Mouse (Mus musculus) erythroblast, adult 5-6 weeks (primary cell): ENCODE measurements around the gene Abhd15. TPM values are rescaled to one million over a fixed set of nuclear protein-coding genes. Genes with fewer than 3 reads are reported as not detected.

Source experiments
- ATAC-seq: replicated peaks from 2 replicates; pipeline ENCODE4 v1.8.0; 2016; ENCODE audit warnings: moderate number of reproducible peaks, mild to moderate bottlenecking, moderate TSS enrichment, inconsistent platforms; ENCODE audit not compliant: poor library complexity, low FRiP score, severe bottlenecking
- total RNA-seq, 2 experiments: library from RNA; stranded (forward) in 1 of 2; stranded (reverse) in 1 of 2; fragments of 150-400 nt in 1 of 2; fragments of 200-764, 138-1000 nt in 1 of 2; gene quantifications; 2 replicates each; pipeline versions ENCODE4 v1.2.3 to v1.2.4; 2015 to 2017; ENCODE audit warnings: low replicate concordance in 2 of 2

The Abhd15 gene
- total RNA-seq (2015; ENCODE audit: low replicate concordance) (2.9 TPM in 1 of 2 replicates, not detected in the other), total RNA-seq (2017; ENCODE audit: low replicate concordance) (0.14 and 2.5 TPM in 2 replicates)

DNA sequence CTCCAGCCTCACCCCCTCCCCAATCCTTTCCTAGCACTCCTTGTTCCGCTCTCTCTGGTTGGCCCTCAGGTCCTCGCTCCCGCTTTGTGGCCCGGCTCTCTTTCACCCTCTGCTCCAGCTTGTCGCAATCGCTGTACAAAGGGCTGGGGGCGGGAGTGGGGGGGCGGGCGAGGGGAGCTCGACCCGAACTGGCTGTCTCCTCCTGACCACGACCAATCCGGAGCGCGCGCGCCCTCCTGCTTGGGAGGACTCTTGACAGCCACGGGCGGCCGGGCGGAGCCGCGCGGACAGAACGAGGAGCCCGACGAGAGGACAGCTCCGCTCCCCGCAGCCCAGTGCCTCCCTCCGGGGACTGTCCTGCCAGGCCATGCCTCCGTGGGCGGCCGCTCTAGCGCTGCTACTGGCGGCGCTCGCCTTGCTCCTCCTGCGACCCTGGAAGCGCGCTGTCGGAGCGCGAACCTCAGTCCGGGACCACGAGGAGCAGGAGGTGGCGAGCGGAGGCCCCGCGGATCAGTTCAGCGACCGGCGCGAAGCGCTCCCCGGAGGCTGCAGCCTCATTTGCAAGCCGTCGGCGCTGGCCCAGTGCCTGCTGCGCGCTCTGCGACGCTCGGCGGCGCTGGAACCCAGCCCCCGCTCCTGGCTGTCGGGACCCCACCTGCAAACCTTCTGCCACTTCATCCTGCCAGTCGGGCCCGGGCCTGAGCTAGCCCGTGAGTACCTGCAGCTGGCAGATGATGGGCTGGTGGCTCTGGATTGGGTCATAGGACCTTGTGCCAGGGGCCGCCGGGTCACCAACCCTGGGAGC lies at the start of gene Abhd15:
Abhd15 (plus strand) TSS at position 290 of the 805 bp plus-strand sequence.
- ATAC-seq = peak; percentile 2; the same call in 1 of the 2 replicates

DNA sequence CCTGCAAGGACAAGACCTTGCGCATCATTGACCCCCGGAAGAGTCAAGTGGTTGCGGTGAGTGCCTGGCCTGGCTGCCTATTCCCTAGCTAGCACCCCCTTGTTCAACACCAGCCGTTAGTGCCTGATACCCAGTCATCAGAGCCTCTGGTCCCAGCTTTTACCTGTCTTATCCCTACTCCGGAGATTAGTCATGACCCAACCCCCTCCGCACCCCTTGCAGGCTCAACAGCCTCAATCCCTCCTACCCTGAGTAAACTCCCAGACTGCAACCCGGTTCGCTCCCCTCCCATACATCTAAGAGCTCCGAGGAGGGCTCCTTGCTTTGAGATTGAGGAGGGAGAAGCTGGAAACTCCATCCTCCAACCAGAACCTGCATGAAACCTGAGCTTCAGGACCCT lies 48.4 kb upstream of the Abhd15 start:
- no peak for ATAC-seq

GRCm38 (mm10) chr11:77467157-77467556 lies 47.8 kb upstream of the Abhd15 start:
- no peak for ATAC-seq

DNA sequence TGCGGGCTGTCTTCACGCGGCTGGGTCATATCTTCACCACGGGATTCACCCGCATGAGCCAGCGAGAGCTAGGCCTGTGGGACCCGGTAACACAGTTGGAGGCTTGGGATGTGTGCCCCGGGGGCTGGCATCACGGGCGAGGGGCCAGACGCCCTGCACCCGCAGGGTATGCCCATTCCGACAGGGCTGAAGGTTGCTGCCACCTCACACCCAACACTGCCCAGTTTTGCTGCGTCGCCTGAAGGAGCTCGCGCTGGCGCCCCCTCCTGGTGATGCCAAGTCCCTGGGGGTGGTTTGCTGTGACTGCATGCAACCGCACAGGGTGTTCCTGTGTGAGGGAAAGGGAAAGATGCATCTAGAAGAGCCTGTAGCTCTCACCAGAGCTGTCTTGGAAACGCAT lies 47.1 kb upstream of the Abhd15 start:
- ATAC-seq = peak; percentile 48; the same call in 1 of the 2 replicates

DNA sequence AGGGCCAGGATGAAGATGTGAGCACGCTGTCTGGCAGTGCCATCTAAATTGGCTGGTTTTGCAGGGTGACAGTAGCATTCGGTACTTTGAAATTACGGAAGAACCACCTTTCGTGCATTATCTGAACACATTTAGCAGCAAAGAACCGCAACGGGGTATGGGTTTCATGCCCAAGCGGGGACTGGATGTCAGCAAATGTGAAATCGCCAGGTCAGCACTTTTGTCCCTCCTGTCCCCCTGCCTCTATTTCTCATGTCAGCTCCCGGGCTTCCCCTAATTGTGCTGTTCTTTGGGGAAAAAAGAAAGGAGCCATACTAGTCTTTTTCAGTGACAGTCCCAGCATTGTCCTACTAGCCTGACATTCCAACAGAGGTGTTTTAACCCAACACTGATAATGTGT lies 46.5 kb upstream of the Abhd15 start:
- ATAC-seq = no peak

- no peak for ATAC-seq
These were observed 43.5 kb upstream of the Abhd15 start for GRCm38 (mm10) chr11:77471407-77471806.

DNA sequence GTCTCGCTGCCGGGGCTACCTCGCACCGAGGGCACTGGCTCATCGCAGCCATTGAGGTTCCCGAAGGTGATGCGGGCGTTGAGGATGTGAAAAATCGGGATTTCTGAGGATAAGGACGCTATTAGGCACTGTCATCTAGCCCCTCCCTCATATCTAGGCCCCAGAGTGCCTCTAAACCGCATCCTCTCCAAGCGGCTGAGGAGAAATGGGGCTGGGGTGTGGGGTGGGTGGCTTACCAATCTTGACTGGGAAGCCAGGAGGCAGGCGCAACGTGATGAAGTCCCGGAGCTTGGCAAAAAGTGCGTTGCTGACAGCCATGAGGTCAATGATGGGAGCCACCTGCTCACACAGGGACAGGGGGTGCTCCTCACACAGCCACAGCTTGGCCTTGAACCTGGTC lies 42.1 kb upstream of the Abhd15 start:
- ATAC-seq = no peak

GRCm38 (mm10) chr11:77476216-77476615 lies 38.7 kb upstream of the Abhd15 start:
- ATAC-seq = no peak

DNA sequence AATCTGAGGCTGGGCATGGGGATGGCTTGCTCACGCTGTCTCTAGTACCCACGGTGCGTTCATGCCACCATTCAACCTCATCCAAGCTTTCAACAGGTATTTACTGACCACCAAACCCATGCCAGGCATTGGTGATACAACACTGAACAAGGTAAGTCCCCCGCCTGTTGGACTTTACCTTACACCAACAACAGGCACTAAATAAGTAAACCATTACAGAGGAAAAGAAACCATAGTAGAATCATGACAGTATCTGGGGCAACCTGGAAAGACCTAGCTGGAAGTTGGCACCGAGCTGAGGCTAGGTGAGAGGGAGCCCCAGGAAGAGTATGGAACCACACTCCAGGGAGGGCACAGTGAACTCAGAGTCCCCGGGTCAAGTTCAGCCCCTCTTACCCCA lies 38.0 kb upstream of the Abhd15 start:
- ATAC-seq = no peak

DNA sequence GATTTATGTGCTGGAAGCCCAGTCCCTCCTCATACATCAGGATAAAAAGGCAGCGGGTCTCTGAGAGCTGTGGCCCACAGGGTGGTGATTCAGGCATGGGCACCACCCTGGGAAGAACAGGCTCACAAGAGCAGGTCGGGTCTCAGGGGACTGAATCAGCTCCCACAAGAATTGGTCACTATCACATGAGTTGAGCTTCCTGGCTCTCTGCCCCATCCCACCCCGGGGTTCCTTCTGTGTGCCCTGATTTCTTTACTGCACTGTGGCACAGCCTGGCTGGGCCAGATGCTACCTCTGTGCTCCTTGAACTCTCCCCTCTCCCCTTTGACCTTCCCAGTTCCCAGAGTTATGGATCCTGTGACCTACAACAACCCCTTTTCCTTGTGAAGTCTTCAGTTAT lies 31.9 kb upstream of the Abhd15 start:
- ATAC-seq = no peak

DNA sequence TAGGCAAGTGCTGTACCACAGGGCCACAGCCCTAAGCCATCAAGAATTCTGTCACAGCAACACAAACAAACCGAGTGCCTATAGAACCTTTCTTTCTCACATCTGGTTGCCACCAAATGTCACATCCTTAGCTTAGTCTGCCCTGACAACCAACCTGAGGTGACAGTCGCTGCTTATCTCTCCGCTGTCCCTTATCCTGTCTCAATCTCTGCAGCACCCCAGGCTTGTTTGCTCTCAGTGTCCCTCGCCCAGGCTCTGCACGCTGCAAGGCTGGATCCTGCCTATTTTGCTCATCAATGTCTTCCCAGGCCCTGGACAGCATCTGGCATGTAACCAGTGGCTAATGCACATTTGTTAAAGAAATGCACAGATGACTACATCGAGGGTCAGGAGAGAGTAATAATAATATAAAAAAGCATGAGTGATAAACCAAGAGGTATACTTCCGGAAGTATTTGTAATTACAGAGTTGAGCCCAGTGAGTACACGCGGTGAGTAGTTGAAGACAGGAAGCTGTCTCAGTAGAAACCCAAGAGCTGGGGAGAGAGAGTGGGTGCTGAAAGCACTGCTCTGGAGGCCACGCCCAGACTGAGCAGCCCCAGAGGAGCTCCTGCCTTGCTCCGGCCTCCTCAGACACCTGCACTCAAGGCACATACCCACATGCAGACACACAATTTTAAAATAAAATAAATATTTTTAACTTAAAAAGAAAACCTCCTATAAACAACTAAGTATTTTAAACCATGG lies 31.2 kb upstream of the Abhd15 start:
- no peak for ATAC-seq

DNA sequence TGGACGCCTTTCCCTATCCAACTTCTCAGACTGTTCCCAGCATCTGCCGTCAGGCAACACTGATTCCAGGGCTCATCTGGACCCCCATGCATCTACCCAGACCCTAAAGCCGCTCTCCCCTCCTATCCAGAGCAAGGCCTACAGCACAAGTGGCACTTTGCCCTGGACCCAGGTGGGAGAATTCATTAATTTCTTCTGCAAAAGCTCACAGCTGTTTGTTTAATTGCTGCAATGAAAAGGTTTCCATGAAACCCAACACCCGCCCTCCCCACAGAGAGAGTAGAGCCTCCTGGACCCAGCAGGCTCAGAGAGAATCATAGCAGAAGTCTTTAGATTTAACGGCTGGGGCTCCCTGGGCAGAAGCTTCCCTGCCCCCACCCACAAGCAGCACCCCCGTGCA lies 29.7 kb upstream of the Abhd15 start:
- no peak for ATAC-seq

DNA sequence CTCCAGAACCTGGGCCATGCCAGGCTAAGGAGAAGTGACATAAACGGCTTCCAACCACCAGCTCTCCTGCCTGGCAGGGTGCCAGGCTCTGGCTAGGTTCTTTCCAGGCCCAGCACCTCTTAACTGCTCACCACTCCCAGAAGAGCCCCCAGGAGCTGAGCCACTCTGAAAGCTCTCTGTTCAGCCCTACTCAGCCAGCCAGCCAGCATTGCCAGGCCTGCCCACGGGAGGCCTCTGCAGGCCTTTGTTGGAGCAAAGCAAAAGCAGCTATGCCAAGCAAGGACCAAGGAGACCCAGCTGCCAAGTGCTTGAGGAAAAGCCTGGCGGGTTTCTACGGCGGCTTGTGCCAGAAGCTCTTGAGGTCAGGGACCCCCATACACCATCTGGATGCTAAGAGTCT lies 28.1 kb upstream of the Abhd15 start:
- ATAC-seq = no peak

- ATAC-seq = no peak
These were observed 25.9 kb upstream of the Abhd15 start for GRCm38 (mm10) chr11:77488771-77489581.

DNA sequence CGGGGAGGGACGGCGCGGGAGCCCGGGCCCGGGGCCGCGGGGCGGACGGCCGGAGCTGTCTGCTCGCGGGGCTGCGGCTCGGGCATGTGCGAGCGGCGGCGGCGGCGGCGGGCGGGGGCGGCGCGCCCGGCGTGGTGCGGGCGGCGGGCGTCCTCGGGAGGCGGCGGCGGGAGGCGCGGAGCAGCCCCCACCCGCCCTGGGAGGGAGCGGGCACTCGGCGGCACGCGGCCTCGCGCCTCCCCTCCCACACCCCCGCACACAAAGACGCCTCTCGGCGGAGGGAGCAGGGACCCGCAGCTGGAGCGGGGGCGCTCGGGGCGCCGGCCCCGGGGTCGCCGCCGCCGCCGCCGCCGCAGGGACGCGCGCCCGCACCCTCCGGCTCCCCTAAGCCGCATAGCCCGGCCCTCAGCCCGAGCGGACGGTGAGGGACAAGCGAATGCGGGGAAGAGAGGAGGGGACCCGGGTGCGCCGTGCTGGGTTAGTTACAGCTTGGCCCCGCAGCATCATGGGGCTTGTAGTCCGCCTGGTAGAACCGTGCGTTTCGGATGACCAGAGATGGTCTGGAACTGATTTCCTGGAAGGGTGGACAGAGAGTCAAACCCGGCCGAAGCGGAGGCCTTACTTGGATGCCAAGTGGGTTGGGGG lies 25.2 kb upstream of the Abhd15 start, which contains the start of gene Ankrd13b:
Ankrd13b (minus strand) TSS at position 88 of the 645 bp plus-strand sequence.
- no peak for ATAC-seq

DNA sequence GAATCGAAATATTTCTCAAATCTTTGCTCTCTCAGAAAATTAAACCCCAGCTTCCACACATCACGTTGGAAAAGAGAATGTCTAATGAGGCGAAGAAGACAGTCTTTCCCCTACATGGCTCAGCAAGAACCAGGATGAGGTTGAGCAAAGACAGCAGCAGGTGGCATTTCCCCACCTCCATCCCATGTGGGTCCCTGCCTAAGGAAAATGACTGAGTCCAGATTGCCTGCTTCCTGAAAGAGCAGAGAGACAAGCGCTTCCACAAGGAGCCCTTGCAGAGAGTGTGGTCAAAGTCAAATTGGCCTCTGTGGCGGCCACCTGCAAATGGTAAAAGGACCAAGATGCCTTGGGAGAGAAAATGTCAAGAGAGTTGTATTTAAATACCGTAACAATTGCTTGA lies 24.5 kb upstream of the Abhd15 start:
- no peak for ATAC-seq

- ATAC-seq = peak; percentile 71
These were observed 23.8 kb upstream of the Abhd15 start for GRCm38 (mm10) chr11:77491123-77491501.

- ATAC-seq = no peak
These were observed 23.2 kb upstream of the Abhd15 start for GRCm38 (mm10) chr11:77491502-77492291.

- no peak for ATAC-seq
These were observed 22.5 kb upstream of the Abhd15 start for GRCm38 (mm10) chr11:77492311-77492871.
